Mouse (Mus musculus) kidney, adult 2 months (tissue): ENCODE measurements at regions not wholly inside any gene's neighbourhood (a gene's known extent, or its start where the extent isn't known, plus 50 kb on each side); places are given as distances from the start of the nearest gene placed in this dataset.

ENCODE experiments used
- CTCF ChIP-seq: fragments of 200-500 bp; conservative IDR thresholded peaks from 2 replicates; pipeline ENCODE4 v1.5.1; 2011; ENCODE audit warnings: low read depth, mild to moderate bottlenecking, control low read depth, low read length, moderate library complexity, mixed read lengths; ENCODE audit not compliant: insufficient read depth, insufficient read length
- POLR2A ChIP-seq: fragments of 200-500 bp; IDR thresholded peaks from one replicate; pipeline ENCODE4 v1.6.1; 2011; ENCODE audit warnings: low read depth, low read length, control low read depth

DNA sequence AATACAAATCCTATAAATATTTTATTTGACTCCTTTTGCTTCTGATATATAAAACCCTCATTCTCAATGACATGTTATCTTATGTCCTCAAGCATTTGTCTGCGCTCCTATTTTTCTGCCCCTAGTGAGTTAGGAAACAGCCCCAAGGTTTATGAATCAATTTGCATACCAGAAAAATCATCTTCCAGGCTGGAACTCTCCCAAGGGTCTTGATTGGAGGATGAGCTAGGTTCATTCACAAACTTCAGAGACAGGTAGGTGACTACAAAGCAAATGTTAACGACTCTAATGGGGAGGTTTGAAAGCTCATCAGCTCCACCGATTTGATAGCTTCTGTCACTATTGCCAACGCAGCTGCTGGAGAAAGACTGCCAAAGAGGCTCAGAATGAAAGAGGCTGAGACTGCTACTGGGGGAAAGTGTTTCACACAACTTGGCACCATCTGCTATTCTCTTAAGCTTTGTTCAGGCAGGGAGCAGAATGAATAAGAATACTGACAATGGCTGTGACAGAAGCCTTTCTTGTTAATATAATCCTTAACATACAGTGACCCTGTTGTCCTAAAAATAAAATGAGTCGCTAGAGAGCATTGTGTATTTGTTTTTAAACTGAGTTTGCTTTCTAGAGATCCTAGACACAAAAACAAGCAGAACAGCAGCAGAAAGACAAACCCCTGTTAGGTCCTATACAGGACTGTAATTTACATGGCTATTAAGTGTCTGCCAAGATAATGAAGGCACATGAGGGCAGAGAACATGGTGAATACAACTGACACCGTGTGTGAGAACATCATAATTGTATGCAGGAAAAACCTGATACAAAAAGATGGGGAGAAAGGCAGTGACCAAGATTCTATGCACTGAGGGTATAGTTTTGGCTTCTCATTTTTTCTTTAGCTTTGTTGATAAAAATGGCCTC lies 843.4 kb downstream of the Cdh8 start:
- no peak for TF ChIP-seq CTCF
- TF ChIP-seq POLR2A, result no peak
